Mouse (Mus musculus) forebrain, embryonic 14.5 days (tissue): Measurements from ENCODE around the gene Cdk1. TPM values are rescaled to one million over a fixed set of nuclear protein-coding genes. Genes with fewer than 3 reads are reported as not detected.
"Not testable (repeated sequence)": the region's sequence is repeated elsewhere in the genome, so short reads cannot be mapped to it uniquely, and the experiment has no call there.

ENCODE experiments used
- ATAC-seq: fragments of 200-750 bp; cut with Nextera tagmentation; 2 replicates; pipeline ENCODE4 v1.8.0; 2017; ENCODE audit warnings: mild to moderate bottlenecking, moderate library complexity
- DNase-seq: peaks from one replicate; pipeline ENCODE4 v3.0.0-alpha.2; 2015; ENCODE audit warnings: low spot score
- H3K27ac ChIP-seq: fragments of 300-500 bp; sonication (generic); 2 replicates; pipeline ENCODE4 v1.5.1; 2014; ENCODE audit warnings: low read depth, mild to moderate bottlenecking, control low read depth, low read length, moderate library complexity
- H3K27me3 ChIP-seq: fragments of 300-500 bp; sonication (generic); replicated peaks from 2 replicates; pipeline ENCODE4 v1.6.1; 2014; ENCODE audit warnings: low read length, control low read depth, mixed read lengths; ENCODE audit not compliant: control insufficient read depth, insufficient read depth
- H3K36me3 ChIP-seq: fragments of 300-500 bp; sonication (generic); 2 replicates; pipeline ENCODE4 v1.6.1; 2014; ENCODE audit warnings: low read length, control low read depth; ENCODE audit not compliant: control insufficient read depth, insufficient read depth
- H3K4me1 ChIP-seq: fragments of 300-500 bp; sonication (generic); 2 replicates; pipeline ENCODE4 v1.6.1; 2014; ENCODE audit warnings: antibody characterized with exemption, low read length, control low read depth; ENCODE audit not compliant: control insufficient read depth, insufficient read depth
- H3K4me2 ChIP-seq: fragments of 300-500 bp; sonication (generic); 2 replicates; pipeline ENCODE4 v1.6.1; 2014; ENCODE audit warnings: mild to moderate bottlenecking, control low read depth, low read length
- H3K4me3 ChIP-seq: fragments of 300-500 bp; sonication (generic); 2 replicates; pipeline ENCODE4 v1.5.1; 2014; ENCODE audit warnings: low read depth, low read length, control low read depth
- H3K9ac ChIP-seq: fragments of 300-500 bp; sonication (generic); 2 replicates; pipeline ENCODE4 v1.6.1; 2014; ENCODE audit warnings: mild to moderate bottlenecking, low read length, control low read depth, moderate library complexity
- H3K9me3 ChIP-seq: fragments of 300-500 bp; sonication (generic); replicated peaks from 2 replicates; pipeline ENCODE4 v1.6.1; 2016; ENCODE audit warnings: low read length, control low read depth, mixed read lengths; ENCODE audit not compliant: control insufficient read depth
- WGBS: fragments of 180-500 bp; shearing (Covaris S2); extraction: QIAGEN DNeasy Blood & Tissue Kit; methylation state at CpG from one replicate; pipeline ENCODE4 v1.1.7; 2014; 5-methylcytosine and 5-hydroxymethylcytosine counted together
- polyA plus RNA-seq: library from polyadenylated mRNA; unstranded; fragments of >200 nt; fragmentation: Nextera tagmentation; extraction: Ambion mirVana; gene quantifications from 2 replicates; pipeline ENCODE4 v1.2.1, GENCODE M21; 2014

Cdk1 gene
- polyA plus RNA-seq, 1 experiment from 2014 or later, result 304 TPM

GRCm38 (mm10) chr10:69353086-69353479, 345 bp upstream of the Cdk1 start:
- not testable (repeated sequence) for H3K27me3 ChIP-seq, H3K9me3 ChIP-seq, H3K9ac ChIP-seq, H3K27ac ChIP-seq, DNase-seq
- ATAC-seq, result peak; percentile 18; the same call in 1 of the 2 replicates
- Histone ChIP-seq H3K4me1 (peaks cover 16% of the 10 kb centered on the region), H3K36me3 (peaks cover 23% of the 10 kb centered on the region), H3K4me3 (peak overlapping the region; percentile 61), H3K4me2 (peak overlapping the region; percentile 81)
- whole genome bisulfite sequencing, result 29% methylated on average over 5 of the region's 5 CpGs

DNA sequence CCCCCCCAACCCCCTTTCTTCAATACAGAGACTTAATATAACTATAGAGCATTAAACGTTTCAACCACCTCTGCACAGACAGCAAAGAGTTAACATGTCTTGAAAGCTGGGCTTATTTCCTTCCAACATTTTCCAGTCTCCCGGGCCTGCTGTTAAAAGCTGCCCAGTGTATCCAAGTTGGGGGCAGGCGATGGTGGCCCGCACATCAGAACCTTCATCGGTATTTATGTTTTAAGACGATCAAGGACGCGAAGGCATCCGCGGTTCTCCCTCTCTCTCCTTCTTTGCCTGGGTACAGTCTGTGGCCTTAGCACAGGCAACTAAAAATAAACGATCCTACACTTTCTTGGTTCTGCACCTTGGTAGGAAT, 911 bp downstream of the Cdk1 start:
- H3K27me3 ChIP-seq, result no peaks in the 10 kb centered on the region
- peaks cover 16% of the 10 kb centered on the region for H3K4me1 ChIP-seq
- H3K27ac ChIP-seq, result peak overlapping the region; percentile 44; the same call in 1 of the 2 replicates
- under 1% methylated on average over 11 of the region's 11 CpGs for WGBS
- no peaks in the 10 kb centered on the region for H3K9me3 ChIP-seq
- peak overlapping the region; percentile 80 for H3K9ac ChIP-seq
- ATAC-seq, result no peak
- peak overlapping the region; percentile 61 for H3K4me3 ChIP-seq
- H3K36me3 ChIP-seq, result peaks cover 34% of the 10 kb centered on the region
- no peak for DNase-seq
- peak overlapping the region; percentile 81 for H3K4me2 ChIP-seq

GRCm38 (mm10) chr10:69351071-69351841, 1.5 kb downstream of the Cdk1 start:
- 16% methylated on average over 12 of the region's 12 CpGs for WGBS
- Histone ChIP-seq H3K9me3 (no peaks in the 10 kb centered on the region), H3K9ac (peak overlapping the region; percentile 80), H3K27me3 (no peaks in the 10 kb centered on the region), H3K4me2 (peak overlapping the region; percentile 81), H3K27ac (peak overlapping the region; percentile 6; the same call in 1 of the 2 replicates), H3K4me1 (peaks cover 16% of the 10 kb centered on the region), H3K4me3 (peak overlapping the region; percentile 61), H3K36me3 (peaks cover 39% of the 10 kb centered on the region)
- no peak for ATAC-seq
- DNase-seq, result no peak

DNA sequence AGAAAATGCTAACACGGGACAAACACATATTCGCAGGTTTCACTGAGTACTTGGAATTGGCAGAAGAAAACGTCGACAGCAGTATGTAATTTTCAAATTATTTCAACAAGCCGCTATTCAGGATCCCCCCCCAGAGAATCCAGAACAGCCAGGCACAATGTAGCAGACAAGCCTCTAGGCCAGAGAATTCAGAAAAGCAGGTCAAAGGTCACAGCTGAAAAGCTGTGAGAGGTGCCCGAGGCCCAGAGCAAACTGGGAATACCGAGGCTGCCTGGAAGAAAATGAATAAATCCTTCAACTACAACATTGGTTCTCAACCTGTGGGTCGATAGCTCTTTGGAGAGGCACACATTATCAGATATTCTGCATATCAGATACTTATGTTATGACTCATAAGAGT, 4.5 kb downstream of the Cdk1 start:
- no peak for ATAC-seq
- H3K4me2 ChIP-seq, result no peak overlapping the region
- H3K9me3 ChIP-seq, result no peaks in the 10 kb centered on the region
- H3K36me3 ChIP-seq, result peaks cover 68% of the 10 kb centered on the region
- no peak for DNase-seq
- no peak overlapping the region for H3K9ac ChIP-seq
- WGBS, result 73% methylated on average over 8 of the region's 8 CpGs
- no peak overlapping the region for H3K27ac ChIP-seq
- H3K27me3 ChIP-seq, result no peaks in the 10 kb centered on the region
- H3K4me3 ChIP-seq, result no peak overlapping the region
- peaks cover 16% of the 10 kb centered on the region for H3K4me1 ChIP-seq

- Histone ChIP-seq H3K9me3 (no peaks in the 10 kb centered on the region), H3K4me1 (no peaks in the 10 kb centered on the region), H3K9ac (no peak overlapping the region), H3K27ac (no peak overlapping the region), H3K4me2 (no peak overlapping the region), H3K4me3 (no peak overlapping the region), H3K36me3 (peaks cover 88% of the 10 kb centered on the region), H3K27me3 (no peaks in the 10 kb centered on the region)
- ATAC-seq (no peak), DNase-seq (no peak)
- WGBS, result 92% methylated on average over 9 of the region's 9 CpGs
These were observed 10.4 kb downstream of the Cdk1 start for GRCm38 (mm10) chr10:69342328-69342727.

GRCm38 (mm10) chr10:69341570-69342227, 11.0 kb downstream of the Cdk1 start:
- Histone ChIP-seq H3K27ac (no peak overlapping the region), H3K9me3 (no peaks in the 10 kb centered on the region), H3K9ac (no peak overlapping the region), H3K4me3 (no peak overlapping the region), H3K4me2 (no peak overlapping the region), H3K36me3 (peaks cover 91% of the 10 kb centered on the region), H3K27me3 (no peaks in the 10 kb centered on the region), H3K4me1 (no peaks in the 10 kb centered on the region)
- ATAC-seq (no peak), DNase-seq (no peak)
- 73% methylated on average over 6 of the region's 6 CpGs for WGBS

DNA sequence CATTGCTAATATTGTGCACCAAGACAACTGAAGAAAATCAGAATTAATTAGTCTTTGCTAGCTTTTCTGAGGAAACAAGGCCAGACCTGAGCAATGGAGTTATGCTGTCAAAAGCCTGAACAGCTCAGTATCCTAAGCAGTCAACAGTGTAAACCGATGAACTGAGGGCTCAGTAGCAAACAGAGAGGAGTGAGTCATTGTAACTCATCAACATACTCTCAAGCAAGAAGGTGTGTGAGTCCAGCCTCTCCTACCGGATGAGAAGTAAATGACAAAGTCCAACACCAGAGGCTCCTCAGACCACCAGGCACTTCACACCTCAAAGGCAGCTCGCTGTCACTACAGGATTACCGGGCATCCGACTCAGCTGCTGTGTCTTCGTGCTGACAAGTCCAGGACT, 12.7 kb downstream of the Cdk1 start:
- Histone ChIP-seq H3K9ac (no peak overlapping the region), H3K27me3 (no peaks in the 10 kb centered on the region), H3K4me3 (no peak overlapping the region), H3K4me2 (no peak overlapping the region), H3K4me1 (no peaks in the 10 kb centered on the region), H3K36me3 (peaks cover 85% of the 10 kb centered on the region), H3K9me3 (no peaks in the 10 kb centered on the region), H3K27ac (no peak overlapping the region)
- no peak for ATAC-seq
- 93% methylated on average over 6 of the region's 6 CpGs for WGBS
- DNase-seq, result no peak

- H3K4me1 ChIP-seq, result no peaks in the 10 kb centered on the region
- no peak overlapping the region for H3K27ac ChIP-seq
- H3K9ac ChIP-seq, result no peak overlapping the region
- ATAC-seq (no peak), DNase-seq (no peak)
- H3K9me3 ChIP-seq, result no peaks in the 10 kb centered on the region
- H3K4me3 ChIP-seq, result no peak overlapping the region
- peaks cover 49% of the 10 kb centered on the region for H3K36me3 ChIP-seq
- no peaks in the 10 kb centered on the region for H3K27me3 ChIP-seq
- 89% methylated on average over 11 of the region's 11 CpGs for WGBS
- no peak overlapping the region for H3K4me2 ChIP-seq
These were observed 16.5 kb downstream of the Cdk1 start for GRCm38 (mm10) chr10:69336219-69336618.

DNA sequence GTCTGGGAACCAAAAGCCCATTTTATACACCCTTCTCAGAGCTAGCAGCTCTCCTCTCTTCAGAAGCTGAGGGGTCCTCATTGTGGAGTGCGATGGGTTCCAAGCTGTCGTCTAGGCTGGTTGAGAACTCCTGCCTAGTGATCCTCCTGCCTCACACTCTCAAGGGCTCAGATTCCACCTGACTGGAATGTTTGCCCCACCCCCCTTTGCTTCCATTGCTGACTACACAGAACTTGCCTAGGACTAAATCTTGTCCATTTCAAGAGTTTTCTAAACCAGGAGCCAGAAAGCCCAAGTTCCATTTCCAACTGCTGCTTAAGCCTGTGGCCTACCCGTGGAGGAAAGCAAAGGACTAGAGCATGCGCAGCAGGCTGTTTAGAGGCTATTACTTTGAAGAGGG, 17.1 kb downstream of the Cdk1 start:
- ATAC-seq (no peak), DNase-seq (no peak)
- Histone ChIP-seq H3K27ac (no peak overlapping the region), H3K9ac (no peak overlapping the region), H3K4me1 (no peaks in the 10 kb centered on the region), H3K4me3 (no peak overlapping the region), H3K4me2 (no peak overlapping the region), H3K36me3 (peaks cover 43% of the 10 kb centered on the region), H3K9me3 (no peaks in the 10 kb centered on the region), H3K27me3 (no peaks in the 10 kb centered on the region)
- 74% methylated on average over 4 of the region's 4 CpGs for WGBS
